Mouse (Mus musculus) limb, embryonic 11.5 days (tissue): ENCODE results near the gene Gabrb1. TPM values are rescaled to one million over a fixed set of nuclear protein-coding genes. Genes with fewer than 3 reads are reported as not detected.

Source experiments
- ATAC-seq: fragments of 200-750 bp; cut with Nextera tagmentation; 2 replicates; pipeline ENCODE4 v1.8.0; 2017; ENCODE audit warnings: low read depth; ENCODE audit not compliant: insufficient number of reproducible peaks, low FRiP score, low TSS enrichment
- DNase-seq: peaks from one replicate; pipeline ENCODE4 v3.0.0-alpha.2; 2015; ENCODE audit warnings: low spot score
- H3K27ac ChIP-seq: fragments of 300-500 bp; sonication (generic); replicated peaks from 2 replicates; pipeline ENCODE4 v1.5.1; 2014; ENCODE audit warnings: low read depth, mild to moderate bottlenecking, low read length
- H3K27me3 ChIP-seq: fragments of 300-500 bp; sonication (generic); 2 replicates; pipeline ENCODE4 v1.6.1; 2014; ENCODE audit warnings: mild to moderate bottlenecking, low read length, mixed read lengths; ENCODE audit not compliant: control insufficient read depth, insufficient read depth
- H3K36me3 ChIP-seq: fragments of 300-500 bp; sonication (generic); 2 replicates; pipeline ENCODE4 v1.6.1; 2014; ENCODE audit warnings: mild to moderate bottlenecking, low read length, moderate library complexity, mixed read lengths; ENCODE audit not compliant: control insufficient read depth, insufficient read depth
- H3K4me1 ChIP-seq: fragments of 300-500 bp; sonication (generic); 2 replicates; pipeline ENCODE4 v1.6.1; 2014; ENCODE audit warnings: low read length, mixed read lengths; ENCODE audit not compliant: control insufficient read depth, insufficient read depth
- H3K4me2 ChIP-seq: fragments of 300-500 bp; sonication (generic); 2 replicates; pipeline ENCODE4 v1.6.1; 2014; ENCODE audit warnings: low read depth, mild to moderate bottlenecking, moderate library complexity; ENCODE audit not compliant: severe bottlenecking
- H3K4me3 ChIP-seq: fragments of 300-500 bp; sonication (generic); 2 replicates; pipeline ENCODE4 v1.5.1; 2014; ENCODE audit warnings: low read depth, low read length
- H3K9ac ChIP-seq: fragments of 300-500 bp; sonication (generic); 2 replicates; pipeline ENCODE4 v1.6.1; 2014; ENCODE audit warnings: mild to moderate bottlenecking, low read length
- H3K9me3 ChIP-seq: fragments of 300-500 bp; sonication (generic); 2 replicates; pipeline ENCODE4 v1.6.1; 2016; ENCODE audit warnings: low read length; ENCODE audit not compliant: control insufficient read depth
- WGBS: fragments of 180-500 bp; shearing (Covaris S2); extraction: QIAGEN DNeasy Blood & Tissue Kit; methylation state at CpG from one replicate; pipeline ENCODE4 v1.1.7; 2014; 5-methylcytosine and 5-hydroxymethylcytosine counted together
- polyA plus RNA-seq: library from polyadenylated mRNA; unstranded; fragments of >200 nt; fragmentation: Nextera tagmentation; extraction: Ambion mirVana; gene quantifications from 2 replicates; pipeline ENCODE4 v1.2.1, GENCODE M21; 2014

The Gabrb1 gene
- polyA plus RNA-seq, 1 experiment from 2014 or later, result 0.21 TPM

- 2% methylated on average over 15 of the region's 15 CpGs for WGBS
- no peak within 1 kb of the TSS for H3K27ac ChIP-seq
- no peak for DNase-seq
Observed at GRCm38 (mm10) chr5:71658115-71658497, 193 bp downstream of the Gabrb1 start, which contains the start of gene Gabra4. TSS of gene Gabra4 (minus strand) at chr5:71658308.

GRCm38 (mm10) chr5:71665593-71665992 lies 7.7 kb downstream of the Gabrb1 start:
- Histone ChIP-seq H3K4me2 (no peak overlapping the region), H3K9ac (no peak overlapping the region), H3K4me3 (no peak overlapping the region), H3K9me3 (no peaks in the 10 kb centered on the region), H3K27ac (no peak overlapping the region), H3K4me1 (no peaks in the 10 kb centered on the region), H3K27me3 (no peaks in the 10 kb centered on the region), H3K36me3 (no peaks in the 10 kb centered on the region)
- ATAC-seq (no peak), DNase-seq (no peak)
- WGBS, result 35% methylated on average over 4 of the region's 4 CpGs

More at GRCm38 (mm10) chr5:71658115-71658497, 193 bp downstream of the Gabrb1 start, which contains the start of gene Gabra4:
- H3K36me3 ChIP-seq, result no peaks in the 10 kb centered on the region
- H3K9me3 ChIP-seq, result no peaks in the 10 kb centered on the region
- peak within 1 kb of the TSS; percentile 87 for H3K4me2 ChIP-seq
- peak within 1 kb of the TSS; percentile 22; the same call in 1 of the 2 replicates for H3K9ac ChIP-seq
- 0 out of 2 replicates have a peak, but pooled peaks cover 3% of the 10 kb centered on the region for H3K4me1 ChIP-seq
- peak within 1 kb of the TSS; percentile 45 for H3K4me3 ChIP-seq
- H3K27me3 ChIP-seq, result peaks cover 12% of the 10 kb centered on the region
- ATAC-seq, result peak; percentile 70

GRCm38 (mm10) chr5:71699696-71700467 lies 42.0 kb downstream of the Gabrb1 start:
- no peak for ATAC-seq
- Histone ChIP-seq H3K4me2 (peak overlapping the region; percentile 76), H3K9me3 (no peaks in the 10 kb centered on the region), H3K4me3 (peak overlapping the region; percentile 44; the same call in 1 of the 2 replicates), H3K27me3 (peaks cover 8% of the 10 kb centered on the region), H3K4me1 (no peaks in the 10 kb centered on the region), H3K9ac (no peak overlapping the region), H3K27ac (no peak overlapping the region), H3K36me3 (no peaks in the 10 kb centered on the region)
- WGBS, result 2% methylated on average over 19 of the region's 19 CpGs
- DNase-seq, result peak; percentile 69

GRCm38 (mm10) chr5:71700468-71701272 lies 42.8 kb downstream of the Gabrb1 start:
- no peaks in the 10 kb centered on the region for H3K36me3 ChIP-seq
- DNase-seq (peak; percentile 74), ATAC-seq (peak; percentile 93)
- H3K4me1 ChIP-seq, result no peaks in the 10 kb centered on the region
- no peak overlapping the region for H3K27ac ChIP-seq
- peak overlapping the region; percentile 30; the same call in 1 of the 2 replicates for H3K9ac ChIP-seq
- peak overlapping the region; percentile 44 for H3K4me3 ChIP-seq
- H3K27me3 ChIP-seq, result peaks cover 8% of the 10 kb centered on the region
- H3K4me2 ChIP-seq, result peak overlapping the region; percentile 76
- WGBS, result under 1% methylated on average over 44 of the region's 46 CpGs
- no peaks in the 10 kb centered on the region for H3K9me3 ChIP-seq

GRCm38 (mm10) chr5:71701273-71701614 lies 43.3 kb downstream of the Gabrb1 start:
- Histone ChIP-seq H3K27me3 (peaks cover 8% of the 10 kb centered on the region), H3K4me1 (no peaks in the 10 kb centered on the region), H3K9ac (peak overlapping the region; percentile 30; the same call in 1 of the 2 replicates), H3K36me3 (no peaks in the 10 kb centered on the region), H3K9me3 (no peaks in the 10 kb centered on the region), H3K4me2 (peak overlapping the region; percentile 76), H3K27ac (no peak overlapping the region), H3K4me3 (peak overlapping the region; percentile 44)
- no peak for DNase-seq
- WGBS, result 2% methylated on average over 6 of the region's 6 CpGs
- peak; percentile 40; the same call in 1 of the 2 replicates for ATAC-seq

- Histone ChIP-seq H3K27ac (no peak overlapping the region), H3K36me3 (no peaks in the 10 kb centered on the region), H3K4me2 (no peak overlapping the region), H3K4me1 (no peaks in the 10 kb centered on the region), H3K9ac (no peak overlapping the region), H3K9me3 (no peaks in the 10 kb centered on the region), H3K4me3 (no peak overlapping the region), H3K27me3 (no peaks in the 10 kb centered on the region)
- WGBS, result 83% methylated on average over 8 of the region's 8 CpGs
- ATAC-seq (no peak), DNase-seq (no peak)
Observed at GRCm38 (mm10) chr5:71732931-71733792, 75.2 kb downstream of the Gabrb1 start.

GRCm38 (mm10) chr5:71747411-71747810 lies 89.5 kb downstream of the Gabrb1 start:
- WGBS, result 89% methylated on average over 2 of the region's 2 CpGs
- H3K9ac ChIP-seq, result no peak overlapping the region
- DNase-seq (no peak), ATAC-seq (no peak)
- H3K4me2 ChIP-seq, result no peak overlapping the region
- H3K27ac ChIP-seq, result no peak overlapping the region
- no peaks in the 10 kb centered on the region for H3K27me3 ChIP-seq
- no peaks in the 10 kb centered on the region for H3K4me1 ChIP-seq
- H3K36me3 ChIP-seq, result no peaks in the 10 kb centered on the region
- no peaks in the 10 kb centered on the region for H3K9me3 ChIP-seq
- H3K4me3 ChIP-seq, result no peak overlapping the region

- Histone ChIP-seq H3K9ac (no peak overlapping the region), H3K4me2 (no peak overlapping the region), H3K4me3 (no peak overlapping the region), H3K4me1 (no peaks in the 10 kb centered on the region), H3K36me3 (no peaks in the 10 kb centered on the region), H3K27me3 (no peaks in the 10 kb centered on the region), H3K9me3 (no peaks in the 10 kb centered on the region), H3K27ac (no peak overlapping the region)
- 81% methylated on average over 5 of the region's 5 CpGs for WGBS
- DNase-seq (no peak), ATAC-seq (no peak)
Observed at GRCm38 (mm10) chr5:71753966-71754365, 96.1 kb downstream of the Gabrb1 start.
